In the genomic region with DNA sequence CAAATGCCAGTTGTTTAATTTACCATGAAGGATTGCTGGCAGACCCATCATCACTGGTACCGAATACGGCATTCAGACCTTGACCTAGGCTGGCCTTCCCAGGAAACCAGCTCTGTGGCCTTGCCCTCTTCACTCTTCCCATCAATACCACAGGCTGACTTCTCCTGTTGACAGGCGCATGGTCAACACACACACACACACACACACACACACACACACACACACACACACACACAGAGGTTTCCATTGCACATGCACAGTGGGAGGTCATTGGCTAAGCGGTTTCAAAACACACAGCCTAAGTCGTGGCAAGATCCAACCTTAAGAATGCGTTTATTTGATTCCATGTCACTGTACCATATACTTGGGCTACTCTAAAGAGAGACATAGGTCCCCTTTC, we compare ENCODE assay signal across 8 mouse cellular contexts.
DNase-seq lines count a peak whose midpoint lies in the region; ATAC-seq and TF ChIP-seq lines count a peak whose summit lies in the region.

No protein-coding gene starts in this region.

- no peak overlapping the region for H3K4me2 ChIP-seq in heart, embryonic 11.5 days
- peak overlapping the region; percentile 57 for H3K4me2 ChIP-seq in limb, embryonic 12.5 days
- H3K4me2 ChIP-seq in stomach, embryonic 14.5 days (replicated peaks; ENCODE audit: low read depth, low read length), result no peak overlapping the region

- H3K27me3 ChIP-seq in heart, embryonic 11.5 days (ENCODE audit: control insufficient read depth, insufficient read depth, low read length), result no peaks in the 10 kb centered on the region
- no peaks in the 10 kb centered on the region for H3K27me3 ChIP-seq in heart, adult 2 months (ENCODE audit: control insufficient read depth, insufficient read depth, low read length)
- no peaks in the 10 kb centered on the region for H3K27me3 ChIP-seq in spleen, adult 2 months (ENCODE audit: control insufficient read depth, insufficient read depth, low read length)
- H3K27me3 ChIP-seq in limb, embryonic 12.5 days, result no peaks in the 10 kb centered on the region
- H3K27me3 ChIP-seq in stomach, embryonic 14.5 days (ENCODE audit: control insufficient read depth, insufficient read depth, low read length), result no peaks in the 10 kb centered on the region

- no peak for TF ChIP-seq EP300 in heart, adult 2 months (IDR thresholded peaks at IDR 0.05; ENCODE audit: insufficient read depth, low read depth, low read length)

- DNase-seq in heart, adult 2 months, result no peak
- no peak for DNase-seq in spleen, adult 2 months (ENCODE audit: low read depth in 1 of 2, low spot score in 2 of 2)
- no peak for DNase-seq in spleen, adult 18-20 months
- no peak for DNase-seq in right cerebral cortex, postnatal 25 days
- no peak for DNase-seq in gastrocnemius, postnatal 10 days

- no peaks in the 10 kb centered on the region for H3K79me2 ChIP-seq in heart, adult 2 months (replicated peaks; ENCODE audit: control insufficient read depth, insufficient read depth, low read length)

- H3K9ac ChIP-seq in heart, embryonic 11.5 days (ENCODE audit: low read depth, low read length), result no peak overlapping the region; the same call in 1 of the 2 replicates
- no peak overlapping the region for H3K9ac ChIP-seq in heart, adult 2 months (ENCODE audit: low read depth, low read length)
- H3K9ac ChIP-seq in limb, embryonic 12.5 days (replicated peaks), result no peak overlapping the region
- no peak overlapping the region for H3K9ac ChIP-seq in stomach, embryonic 14.5 days (replicated peaks; ENCODE audit: low read depth, low read length)

- TF ChIP-seq CTCF in heart, adult 2 months (IDR thresholded peaks at IDR 0.05), result no peak
- no peak for TF ChIP-seq CTCF in spleen, adult 2 months (IDR thresholded peaks at IDR 0.05; ENCODE audit: extremely low read depth, insufficient read depth, insufficient read length, insufficient replicate concordance)

- H3K36me3 ChIP-seq in heart, embryonic 11.5 days (ENCODE audit: control insufficient read depth, insufficient read depth, low read length), result no peaks in the 10 kb centered on the region
- no peaks in the 10 kb centered on the region for H3K36me3 ChIP-seq in heart, adult 2 months (ENCODE audit: control insufficient read depth, insufficient read depth, low read length)
- H3K36me3 ChIP-seq in spleen, adult 2 months (ENCODE audit: control insufficient read depth, insufficient read depth, low read length), result no peaks in the 10 kb centered on the region
- H3K36me3 ChIP-seq in limb, embryonic 12.5 days, result no peaks in the 10 kb centered on the region
- H3K36me3 ChIP-seq in stomach, embryonic 14.5 days (ENCODE audit: control insufficient read depth, insufficient read depth, low read length), result no peaks in the 10 kb centered on the region

- no peaks in the 10 kb centered on the region for H3K9me3 ChIP-seq in heart, embryonic 11.5 days (replicated peaks; ENCODE audit: control insufficient read depth, low read length)
- H3K9me3 ChIP-seq in limb, embryonic 12.5 days, result no peaks in the 10 kb centered on the region
- H3K9me3 ChIP-seq in stomach, embryonic 14.5 days (ENCODE audit: control insufficient read depth, low read depth, low read length), result no peaks in the 10 kb centered on the region

- peaks cover 16% of the 10 kb centered on the region for H3K4me1 ChIP-seq in heart, embryonic 11.5 days (ENCODE audit: control insufficient read depth, insufficient read depth, low read length)
- H3K4me1 ChIP-seq in heart, adult 2 months (ENCODE audit: control insufficient read depth, insufficient read depth, low read length), result peaks cover 16% of the 10 kb centered on the region
- H3K4me1 ChIP-seq in spleen, adult 2 months (ENCODE audit: control insufficient read depth, insufficient read depth, insufficient read length), result peaks cover 25% of the 10 kb centered on the region
- peaks cover 35% of the 10 kb centered on the region for H3K4me1 ChIP-seq in limb, embryonic 12.5 days (replicated peaks)
- H3K4me1 ChIP-seq in stomach, embryonic 14.5 days (ENCODE audit: control insufficient read depth, insufficient read depth, low read length), result peaks cover 22% of the 10 kb centered on the region; the same call in 1 of the 2 replicates

- 67% methylated on average over 6 of the region's 6 CpGs for WGBS in heart, embryonic 11.5 days (ENCODE audit: insufficient replicate concordance)
- 90% methylated on average over 6 of the region's 6 CpGs for WGBS in heart, adult 2 months
- WGBS in spleen, adult 2 months, result 78% methylated on average over 6 of the region's 6 CpGs
- WGBS in limb, embryonic 12.5 days, result 50% methylated on average over 6 of the region's 6 CpGs
- WGBS in stomach, embryonic 14.5 days, result 60% methylated on average over 6 of the region's 6 CpGs

- TF ChIP-seq POLR2A in heart, adult 2 months (IDR thresholded peaks at IDR 0.05; ENCODE audit: insufficient read depth, low read depth, low read length), result no peak
- no peak for TF ChIP-seq POLR2A in spleen, adult 2 months (IDR thresholded peaks at IDR 0.05; ENCODE audit: low read depth, low read length)

- peak overlapping the region; percentile 84; the same call in 1 of the 2 replicates for H3K27ac ChIP-seq in heart, embryonic 11.5 days (ENCODE audit: low read depth, low read length)
- H3K27ac ChIP-seq in heart, adult 2 months, result no peak overlapping the region
- H3K27ac ChIP-seq in spleen, adult 2 months (ENCODE audit: insufficient read depth, low read length), result peak overlapping the region; percentile 70
- peak overlapping the region; percentile 73 for H3K27ac ChIP-seq in limb, embryonic 12.5 days
- peak overlapping the region; percentile 86; the same call in 1 of the 2 replicates for H3K27ac ChIP-seq in stomach, embryonic 14.5 days (ENCODE audit: low read length)

- ATAC-seq in heart, embryonic 11.5 days (replicated peaks; ENCODE audit: insufficient number of reproducible peaks, low FRiP score, low TSS enrichment), result no peak
- 0 out of 2 replicates have a peak, but pooled peaks have one; percentile 5 for ATAC-seq in limb, embryonic 12.5 days (ENCODE audit: insufficient number of reproducible peaks, insufficient read depth, low FRiP score, low TSS enrichment, low read depth)
- ATAC-seq in stomach, embryonic 14.5 days (ENCODE audit: insufficient number of reproducible peaks, insufficient read depth, low FRiP score, low read depth), result no peak

- intact Hi-C loops in heart, adult 2 months (cut with DNase I), result loop anchor here (2.0 kb wide), 2 partner anchors 74 to 362 kb away; no protein-coding TSS in a partner anchor

- H3K4me3 ChIP-seq in heart, embryonic 11.5 days (ENCODE audit: low read depth, low read length), result no peak overlapping the region
- no peak overlapping the region for H3K4me3 ChIP-seq in heart, adult 2 months
- no peak overlapping the region for H3K4me3 ChIP-seq in spleen, adult 2 months (ENCODE audit: extremely low read depth, insufficient read depth, insufficient read length)
- H3K4me3 ChIP-seq in limb, embryonic 12.5 days (replicated peaks), result no peak overlapping the region
- H3K4me3 ChIP-seq in stomach, embryonic 14.5 days (ENCODE audit: low read depth, low read length), result no peak overlapping the region
